ENCODE assay signal across 9 mouse cellular contexts in the genomic region with DNA sequence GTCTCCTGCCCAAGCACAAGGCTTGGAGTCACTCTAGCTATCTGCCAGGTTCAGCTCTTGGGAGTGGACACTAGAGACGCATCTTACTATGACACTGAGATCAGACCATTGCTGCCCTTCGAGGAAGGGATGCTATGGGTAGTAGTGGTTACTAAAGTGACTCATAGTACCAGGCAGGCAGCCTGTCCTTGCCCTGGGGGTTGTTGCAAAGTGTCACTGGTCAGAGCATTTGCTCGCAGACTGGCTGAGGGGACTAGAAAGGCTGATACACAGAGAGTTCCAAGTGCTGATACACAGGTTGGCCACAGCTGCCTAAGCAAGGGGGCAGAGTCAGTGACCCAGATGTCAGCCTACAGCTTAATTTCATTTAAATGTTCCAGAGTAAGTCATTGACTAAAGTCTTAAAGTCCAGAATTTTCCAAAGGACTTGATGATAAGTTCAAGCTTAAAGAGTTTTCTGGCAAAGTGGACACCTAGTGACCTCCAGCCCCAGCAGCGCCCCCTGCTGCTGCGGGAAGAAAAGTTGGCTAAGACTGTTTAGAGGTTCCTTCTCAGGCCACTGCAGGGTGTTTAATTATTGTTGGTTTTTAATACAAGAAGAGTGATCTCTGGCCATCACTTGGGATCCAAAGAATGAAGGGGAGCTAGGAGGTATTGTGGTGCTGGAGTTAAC. TPM values are rescaled to one million over a fixed set of nuclear protein-coding genes. Genes with fewer than 3 reads are reported as not detected.
DNase-seq lines count a peak whose midpoint lies in the region; ATAC-seq and TF ChIP-seq lines count a peak whose summit lies in the region.
"Had no signal": no experiment of that assay in that cellular context is flagged by ENCODE, and none has a peak within 500 bp of the region (broad histone marks: within the 10 kb centered on the region; RNA-seq: fewer than 3 reads in every experiment).

No protein-coding gene starts in this region.

- no peak for ATAC-seq in kidney, embryonic 16.5 days (ENCODE audit: low FRiP score, low TSS enrichment)
- no peak for ATAC-seq in forebrain, embryonic 14.5 days
- no peak for ATAC-seq in forebrain, embryonic 15.5 days (replicated peaks)

- no peaks in the 10 kb centered on the region for H3K27me3 ChIP-seq in kidney, adult 2 months (replicated peaks; ENCODE audit: control insufficient read depth, insufficient read depth, low read length)
- no peaks in the 10 kb centered on the region for H3K27me3 ChIP-seq in kidney, embryonic 16.5 days (ENCODE audit: insufficient read depth, low read length)
- H3K27me3 ChIP-seq in E14TG2a.4 (ENCODE audit: insufficient read depth, low read length) = peaks cover 8% of the 10 kb centered on the region; the same call in 1 of the 2 replicates
- 0 out of 2 replicates have a peak, but pooled peaks cover 3% of the 10 kb centered on the region for H3K27me3 ChIP-seq in forebrain, embryonic 14.5 days (replicated peaks; ENCODE audit: control insufficient read depth, insufficient read depth, low read length)
- H3K27me3 ChIP-seq in forebrain, embryonic 15.5 days = no peaks in the 10 kb centered on the region

- no peak overlapping the region for H3K4me3 ChIP-seq in kidney, adult 2 months (ENCODE audit: insufficient read depth, low read depth, low read length)
- no peak overlapping the region for H3K4me3 ChIP-seq in kidney, embryonic 16.5 days (ENCODE audit: low read length)
- no peak overlapping the region for H3K4me3 ChIP-seq in E14TG2a.4 (replicated peaks; ENCODE audit: low read length)
- H3K4me3 ChIP-seq in forebrain, embryonic 14.5 days (ENCODE audit: low read depth, low read length) = no peak overlapping the region
- no peak overlapping the region for H3K4me3 ChIP-seq in forebrain, embryonic 15.5 days

- no peak for TF ChIP-seq POLR2A in kidney, adult 2 months (IDR thresholded peaks at IDR 0.05; ENCODE audit: low read depth, low read length)

- H3K9me3 ChIP-seq in kidney, embryonic 16.5 days (ENCODE audit: low read length) = no peaks in the 10 kb centered on the region
- H3K9me3 ChIP-seq in E14TG2a.4 (ENCODE audit: low read length) = no peaks in the 10 kb centered on the region
- H3K9me3 ChIP-seq in forebrain, embryonic 14.5 days (replicated peaks; ENCODE audit: control insufficient read depth, low read length) = no peaks in the 10 kb centered on the region
- H3K9me3 ChIP-seq in forebrain, embryonic 15.5 days = no peaks in the 10 kb centered on the region

- peak; percentile 68 for DNase-seq in kidney, adult 2 months
- peak; percentile 74 for DNase-seq in NIH3T3 (ENCODE audit: low read depth)
- peak; percentile 45 to 84 for DNase-seq in kidney, postnatal 36 days
- no peak for DNase-seq in forebrain, embryonic 14.5 days (ENCODE audit: low spot score)
- DNase-seq in right cerebral cortex, postnatal 10 days (ENCODE audit: low spot score in 2 of 2) = no peak

- TF ChIP-seq CTCF in kidney, adult 2 months (conservative IDR thresholded peaks at IDR 0.05; ENCODE audit: insufficient read depth, insufficient read length, low read depth, low read length) = peak; percentile 57
- TF ChIP-seq CTCF in E14TG2a.4 (conservative IDR thresholded peaks at IDR 0.05; ENCODE audit: low read length) = peak; percentile 21; the same call in 1 of the 2 replicates

- peaks cover 9% of the 10 kb centered on the region for H3K4me1 ChIP-seq in kidney, adult 2 months (ENCODE audit: control insufficient read depth, insufficient read depth, low read length)
- H3K4me1 ChIP-seq in kidney, embryonic 16.5 days (ENCODE audit: insufficient read depth, low read length) = peaks cover 17% of the 10 kb centered on the region
- H3K4me1 ChIP-seq in E14TG2a.4 (replicated peaks; ENCODE audit: low read depth, low read length) = peaks cover 3% of the 10 kb centered on the region
- no peaks in the 10 kb centered on the region for H3K4me1 ChIP-seq in forebrain, embryonic 14.5 days (ENCODE audit: control insufficient read depth, insufficient read depth, low read length)
- no peaks in the 10 kb centered on the region for H3K4me1 ChIP-seq in forebrain, embryonic 15.5 days

- no peak overlapping the region for H3K27ac ChIP-seq in kidney, adult 2 months (ENCODE audit: insufficient read depth, low read depth, low read length)
- no peak overlapping the region for H3K27ac ChIP-seq in kidney, embryonic 16.5 days (ENCODE audit: low read length)
- H3K27ac ChIP-seq in forebrain, embryonic 14.5 days (ENCODE audit: low read depth, low read length) = no peak overlapping the region
- H3K27ac ChIP-seq in forebrain, embryonic 15.5 days (replicated peaks) = no peak overlapping the region

- no peak overlapping the region for H3K9ac ChIP-seq in kidney, embryonic 16.5 days (replicated peaks; ENCODE audit: low read length)
- H3K9ac ChIP-seq in forebrain, embryonic 14.5 days (ENCODE audit: low read length) = no peak overlapping the region
- no peak overlapping the region for H3K9ac ChIP-seq in forebrain, embryonic 15.5 days (replicated peaks)

- 61% methylated on average over 5 of the region's 5 CpGs for WGBS in kidney, adult 2 months
- WGBS in kidney, embryonic 16.5 days = 74% methylated on average over 5 of the region's 5 CpGs
- 68% methylated on average over 5 of the region's 5 CpGs for WGBS in forebrain, embryonic 14.5 days
- WGBS in forebrain, embryonic 15.5 days = 83% methylated on average over 5 of the region's 5 CpGs

- H3K4me2 ChIP-seq in kidney, embryonic 16.5 days (replicated peaks; ENCODE audit: low read depth, low read length) = no peak overlapping the region
- no peak overlapping the region for H3K4me2 ChIP-seq in forebrain, embryonic 14.5 days (ENCODE audit: low read length)
- no peak overlapping the region for H3K4me2 ChIP-seq in forebrain, embryonic 15.5 days (replicated peaks)

- H3K36me3 ChIP-seq in kidney, adult 2 months (ENCODE audit: control insufficient read depth, insufficient read depth, low read length) = no peaks in the 10 kb centered on the region
- H3K36me3 ChIP-seq in kidney, embryonic 16.5 days (ENCODE audit: insufficient read depth, low read length) = no peaks in the 10 kb centered on the region
- no peaks in the 10 kb centered on the region for H3K36me3 ChIP-seq in E14TG2a.4 (ENCODE audit: insufficient read depth, low read length)
- no peaks in the 10 kb centered on the region for H3K36me3 ChIP-seq in forebrain, embryonic 14.5 days (ENCODE audit: control insufficient read depth, insufficient read depth, low read length)
- H3K36me3 ChIP-seq in forebrain, embryonic 15.5 days = no peaks in the 10 kb centered on the region

RNA-seq across cellular contexts. Expression of gene Dnah14, which starts 32.5 kb away (rescaled TPM):
- polyA plus RNA-seq in kidney, adult 2 months (2012; rRNA removed) = not detected in 2 replicates
- polyA plus RNA-seq in kidney, embryonic 16.5 days (2015; fragmentation: Nextera tagmentation; extraction: Ambion mirVana) = 0.91 and 1.3 TPM in 2 replicates
- 1.0 and 1.2 TPM in 2 replicates for polyA plus RNA-seq in forebrain, embryonic 14.5 days (2014; fragmentation: Nextera tagmentation; extraction: Ambion mirVana)
- polyA plus RNA-seq in forebrain, embryonic 15.5 days (2015; fragmentation: Nextera tagmentation; extraction: Ambion mirVana) = 0.71 and 1.0 TPM in 2 replicates

RNA-seq across cellular contexts. Expression of gene Ccdc121, which starts 32.6 kb away (rescaled TPM):
- polyA plus RNA-seq in kidney, adult 2 months (2012; rRNA removed) = not detected in 2 replicates
- 0.14 and 0.22 TPM in 2 replicates for polyA plus RNA-seq in kidney, embryonic 16.5 days (2015; fragmentation: Nextera tagmentation; extraction: Ambion mirVana)
- polyA plus RNA-seq in forebrain, embryonic 14.5 days (2014; fragmentation: Nextera tagmentation; extraction: Ambion mirVana) = 0.09 TPM in 1 of 2 replicates, not detected in the other
- polyA plus RNA-seq in forebrain, embryonic 15.5 days (2015; fragmentation: Nextera tagmentation; extraction: Ambion mirVana) = 0.11 TPM in 1 of 2 replicates, not detected in the other
- polyA plus RNA-seq: neural tube, embryonic 11.5 days had no signal

Comparison
In these comparisons a context has a peak if more than half of its experiments do, and no peak if none do; other contexts are left out.
1. DNase-seq: peak in kidney, adult 2 months (single experiment), NIH3T3 (single experiment) and kidney, postnatal 36 days (2 of 2); none in forebrain, embryonic 14.5 days (single experiment) and right cerebral cortex, postnatal 10 days (0 of 2).